Mouse (Mus musculus) CH12.LX (cell line): ENCODE measurements around the gene Fry. TPM values are rescaled to one million over a fixed set of nuclear protein-coding genes. Genes with fewer than 3 reads are reported as not detected.

Experiments used
- DNase-seq: peaks from one replicate; pipeline ENCODE4 v3.0.0-alpha.2; 2013; ENCODE audit errors: extremely low read depth
- H3K27ac ChIP-seq: 2 replicates; pipeline ENCODE4 v1.5.1; 2012; ENCODE audit warnings: low read depth, mild to moderate bottlenecking, control low read depth, moderate library complexity; ENCODE audit not compliant: insufficient read depth
- H3K27me3 ChIP-seq: replicated peaks from 2 replicates; pipeline ENCODE3; 2012; ENCODE audit warnings: inconsistent platforms
- H3K36me3 ChIP-seq, 2 experiments: replicated peaks in 1 of 2; 2 replicates each; pipeline versions ENCODE3 to v1.6.1; 2012; ENCODE audit warnings: inconsistent platforms in 1 of 2, low read length in 1 of 2, mild to moderate bottlenecking in 1 of 2, mixed read lengths in 1 of 2, moderate library complexity in 1 of 2; ENCODE audit not compliant: control insufficient read depth in 1 of 2, insufficient read depth in 1 of 2
- H3K4me1 ChIP-seq, 2 experiments: 2 replicates each; pipeline ENCODE4 v1.6.1; 2012; ENCODE audit warnings: inconsistent platforms in 1 of 2, moderate library complexity in 1 of 2; ENCODE audit not compliant: insufficient read depth in 2 of 2, control insufficient read depth in 1 of 2
- H3K4me2 ChIP-seq: 2 replicates; pipeline ENCODE4 v1.6.1; 2012; ENCODE audit warnings: low read depth, mild to moderate bottlenecking, control low read depth; ENCODE audit not compliant: poor library complexity, insufficient read depth, severe bottlenecking
- H3K4me3 ChIP-seq, 3 experiments: fragments of 150-350 bp in 1 of 3; sonication (generic) in 1 of 3; replicated peaks in 1 of 3; 2 replicates each; pipeline versions ENCODE3 to v1.5.1; 2011 to 2012; ENCODE audit warnings: low read depth in 2 of 3, low read length in 2 of 3, mild to moderate bottlenecking in 2 of 3, moderate library complexity in 2 of 3, control low read depth in 1 of 3, improper control_type of control experiment in 1 of 3, inconsistent platforms in 1 of 3, mixed read lengths in 1 of 3; ENCODE audit not compliant: poor library complexity in 1 of 3
- H3K79me2 ChIP-seq: replicated peaks from 2 replicates; pipeline ENCODE4 v1.6.1; 2012; ENCODE audit warnings: mild to moderate bottlenecking, moderate library complexity; ENCODE audit not compliant: control insufficient read depth, poor library complexity, insufficient read depth, severe bottlenecking; ENCODE audit errors: extremely low read depth
- H3K9ac ChIP-seq: 2 replicates; pipeline ENCODE4 v1.6.1; 2012; ENCODE audit warnings: low read depth, mild to moderate bottlenecking, control low read depth, moderate library complexity; ENCODE audit not compliant: insufficient read depth
- H3K9me3 ChIP-seq: replicated peaks from 2 replicates; pipeline ENCODE3; 2012; ENCODE audit warnings: low read length, inconsistent platforms, mixed read lengths
- BHLHE40 ChIP-seq: IDR thresholded peaks from 2 replicates; pipeline ENCODE4 v1.6.1; 2011; ENCODE audit warnings: mild to moderate bottlenecking, low read depth, low read length, improper control_type of control experiment
- CHD2 ChIP-seq: IDR thresholded peaks from 2 replicates; pipeline ENCODE4 v1.6.1; 2011; ENCODE audit warnings: low read length, improper control_type of control experiment
- CTCF ChIP-seq, 2 experiments: IDR thresholded peaks in 1 of 2; conservative IDR thresholded peaks in 1 of 2; 2 replicates each; pipeline ENCODE4 v1.5.1; 2011 to 2012; ENCODE audit warnings: low read depth in 2 of 2, low read length in 2 of 2, improper control_type of control experiment in 1 of 2, inconsistent platforms in 1 of 2, mild to moderate bottlenecking in 1 of 2, moderate library complexity in 1 of 2
- ELF1 ChIP-seq: IDR thresholded peaks from 2 replicates; pipeline ENCODE4 v1.6.1; 2014; ENCODE audit warnings: low read depth, mild to moderate bottlenecking, inconsistent platforms, low read length, improper control_type of control experiment
- GABPA ChIP-seq: IDR thresholded peaks from 2 replicates; pipeline ENCODE4 v1.6.1; 2012; ENCODE audit warnings: low read depth, low read length, improper control_type of control experiment, inconsistent platforms; ENCODE audit not compliant: insufficient replicate concordance
- HCFC1 ChIP-seq: IDR thresholded peaks from 2 replicates; pipeline ENCODE4 v1.6.1; 2012; ENCODE audit warnings: low read depth, mild to moderate bottlenecking, inconsistent platforms, low read length, improper control_type of control experiment
- IRF4 ChIP-seq: IDR thresholded peaks from 2 replicates; pipeline ENCODE4 v1.6.1; 2014; ENCODE audit warnings: low read depth, mild to moderate bottlenecking, inconsistent platforms, low read length, improper control_type of control experiment
- JUN ChIP-seq: IDR thresholded peaks from 2 replicates; pipeline ENCODE4 v1.6.1; 2011; ENCODE audit warnings: low read depth, mild to moderate bottlenecking, low read length, improper control_type of control experiment, moderate library complexity; ENCODE audit not compliant: insufficient read depth
- JUND ChIP-seq: conservative IDR thresholded peaks from 2 replicates; pipeline ENCODE4 v1.6.1; 2011; ENCODE audit warnings: low read depth, low read length, improper control_type of control experiment
- KAT2A ChIP-seq: IDR thresholded peaks from 2 replicates; pipeline ENCODE4 v1.6.1; 2012; ENCODE audit warnings: low read length, improper control_type of control experiment, inconsistent platforms; ENCODE audit not compliant: insufficient replicate concordance
- MAFK ChIP-seq: IDR thresholded peaks from 2 replicates; pipeline ENCODE4 v1.6.1; 2011; ENCODE audit warnings: low read length, improper control_type of control experiment; ENCODE audit not compliant: insufficient replicate concordance
- MAX ChIP-seq: IDR thresholded peaks from 2 replicates; pipeline ENCODE4 v1.6.1; 2011; ENCODE audit warnings: low read length, improper control_type of control experiment
- MAZ ChIP-seq: IDR thresholded peaks from 2 replicates; pipeline ENCODE4 v1.6.1; 2012; ENCODE audit warnings: low read depth, mild to moderate bottlenecking, inconsistent platforms, low read length, improper control_type of control experiment, moderate library complexity
- MEF2A ChIP-seq: IDR thresholded peaks from 2 replicates; pipeline ENCODE4 v1.6.1; 2014; ENCODE audit warnings: low read depth, mild to moderate bottlenecking, inconsistent platforms, low read length, improper control_type of control experiment, borderline replicate concordance
- MXI1 ChIP-seq: IDR thresholded peaks from 2 replicates; pipeline ENCODE4 v1.6.1; 2011; ENCODE audit warnings: mild to moderate bottlenecking, low read depth, low read length, improper control_type of control experiment
- NELFE ChIP-seq: IDR thresholded peaks from 2 replicates; pipeline ENCODE4 v1.6.1; 2011; ENCODE audit warnings: low read depth, low read length, improper control_type of control experiment
- NRF1 ChIP-seq: IDR thresholded peaks from 2 replicates; pipeline ENCODE4 v1.6.1; 2014; ENCODE audit warnings: low read depth, mild to moderate bottlenecking, inconsistent platforms, low read length, improper control_type of control experiment, moderate library complexity
- PAX5 ChIP-seq: IDR thresholded peaks from 2 replicates; pipeline ENCODE4 v1.6.1; 2012; ENCODE audit warnings: low read length, inconsistent platforms, mixed read lengths
- POLR2A ChIP-seq: IDR thresholded peaks from 2 replicates; pipeline ENCODE4 v1.6.1; 2011; ENCODE audit warnings: low read depth, mild to moderate bottlenecking, improper control_type of control experiment, low read length
- POLR2AphosphoS2 ChIP-seq: IDR thresholded peaks from 2 replicates; pipeline ENCODE4 v1.6.1; 2011; ENCODE audit warnings: low read depth, low read length, improper control_type of control experiment
- RAD21 ChIP-seq: IDR thresholded peaks from 2 replicates; pipeline ENCODE4 v1.6.1; 2011; ENCODE audit warnings: low read depth, mild to moderate bottlenecking, low read length, improper control_type of control experiment, moderate library complexity
- RCOR1 ChIP-seq: conservative IDR thresholded peaks from 2 replicates; pipeline ENCODE4 v1.6.1; 2012; ENCODE audit warnings: low read depth, mild to moderate bottlenecking, inconsistent platforms, low read length, improper control_type of control experiment
- SIN3A ChIP-seq: IDR thresholded peaks from 2 replicates; pipeline ENCODE4 v1.6.1; 2012; ENCODE audit warnings: low read length, improper control_type of control experiment, inconsistent platforms
- SMC3 ChIP-seq: IDR thresholded peaks from 2 replicates; pipeline ENCODE4 v1.6.1; 2011; ENCODE audit warnings: low read depth, low read length, improper control_type of control experiment
- TBP ChIP-seq: conservative IDR thresholded peaks from 2 replicates; pipeline ENCODE4 v1.6.1; 2011; ENCODE audit warnings: low read depth, low read length, improper control_type of control experiment
- TCF12 ChIP-seq: IDR thresholded peaks from 2 replicates; pipeline ENCODE4 v1.6.1; 2014; ENCODE audit warnings: low read depth, mild to moderate bottlenecking, inconsistent platforms, low read length, improper control_type of control experiment
- UBTF ChIP-seq: IDR thresholded peaks from 2 replicates; pipeline ENCODE4 v1.6.1; 2012; ENCODE audit warnings: low read depth, mild to moderate bottlenecking, inconsistent platforms, low read length, improper control_type of control experiment, moderate library complexity
- USF2 ChIP-seq: conservative IDR thresholded peaks from 2 replicates; pipeline ENCODE4 v1.6.1; 2011; ENCODE audit warnings: low read depth, low read length, improper control_type of control experiment
- ZKSCAN1 ChIP-seq: IDR thresholded peaks from 2 replicates; pipeline ENCODE4 v1.6.1; 2012; ENCODE audit warnings: low read depth, inconsistent platforms, low read length, improper control_type of control experiment, borderline replicate concordance
- ZMIZ1 ChIP-seq: IDR thresholded peaks from 2 replicates; pipeline ENCODE4 v1.6.1; 2012; ENCODE audit warnings: low read depth, mild to moderate bottlenecking, inconsistent platforms, low read length, improper control_type of control experiment
- ZNF384 ChIP-seq: IDR thresholded peaks from 2 replicates; pipeline ENCODE4 v1.6.1; 2012; ENCODE audit warnings: low read depth, low read length, improper control_type of control experiment, inconsistent platforms
- dilution Hi-C: fragments of 300-500 bp; cut with MboI; formaldehyde crosslinking; loops from 2 replicates; pipeline ENCODE4 v1.14.3; 2020; ENCODE audit warnings: low sequenced_read_pairs; ENCODE audit not compliant: extremely low pct_unique_long_range_greater_than_20kb, extremely low pct_ligation_motif_present
- in situ Hi-C: fragments of 300-500 bp; cut with MboI; formaldehyde crosslinking; loops from 3 replicates; pipeline ENCODE4 v1.14.3; 2019; ENCODE audit warnings: low sequenced_read_pairs, low pct_ligation_motif_present, low pct_unique_long_range_greater_than_20kb, mixed read lengths
- polyA plus RNA-seq: library from polyadenylated mRNA; unstranded; fragments of >175 nt; gene quantifications from 2 replicates; pipeline ENCODE4 v1.2.1, GENCODE M21; 2012; ENCODE audit warnings: low read depth; ENCODE audit not compliant: insufficient read length
- total RNA-seq, 2 experiments: library from RNA; depleted of rRNA; stranded (reverse); fragments of 300-350 nt in 1 of 2; fragments of >200 nt in 1 of 2; gene quantifications; 2 replicates each; pipeline ENCODE4 v1.2.3; 2012 to 2014

Fry gene
- total and polyA plus RNA-seq, 3 experiments = 0.34 to 0.80 (median 0.34) TPM

GRCm38 (mm10) chr5:150518064-150518463, 399.6 kb downstream of the Fry start, which contains the start of gene Zar1l:
Gene Zar1l, minus strand, starts transcription at chr5:150518164.
- Histone ChIP-seq H3K27me3 (no peaks in the 10 kb centered on the region), H3K4me2 (no peak within 1 kb of the TSS), H3K79me2 (no peaks in the 10 kb centered on the region; the same call in 1 of the 2 replicates), H3K36me3 (no peaks in the 10 kb centered on the region), H3K4me1 (peaks cover 0 to 3% of the 10 kb centered on the region in 2 experiments; a peak in 1 of 4 replicates), H3K9me3 (peaks cover 3% of the 10 kb centered on the region), H3K27ac (no peak within 1 kb of the TSS), H3K9ac (no peak within 1 kb of the TSS), H3K4me3 (no peak within 1 kb of the TSS)
- in situ Hi-C loops (no loop called here), dilution Hi-C loops (no loop called here)
- TF ChIP-seq SIN3A = no peak
- no peak for TF ChIP-seq NRF1
- no peak for TF ChIP-seq KAT2A
- TF ChIP-seq JUND = no peak
- TF ChIP-seq MAZ = no peak
- no peak for DNase-seq

GRCm38 (mm10) chr5:150519551-150519950, 401.1 kb downstream of the Fry start:
- Histone ChIP-seq H3K4me2 (no peak overlapping the region), H3K4me1 (peaks cover 4 to 16% of the 10 kb centered on the region in 2 experiments; a peak in 3 of 4 replicates), H3K36me3 (peaks cover 1 to 5% of the 10 kb centered on the region in 2 experiments), H3K79me2 (no peaks in the 10 kb centered on the region; the same call in 1 of the 2 replicates), H3K4me3 (no peak overlapping the region), H3K9ac (no peak overlapping the region), H3K27me3 (no peaks in the 10 kb centered on the region), H3K9me3 (no peaks in the 10 kb centered on the region), H3K27ac (no peak overlapping the region)
- TF ChIP-seq TCF12 (no peak), ZKSCAN1 (no peak), ZNF384 (no peak), CHD2 (no peak), GABPA (no peak), UBTF (no peak), SIN3A (no peak), RAD21 (peak; percentile 72), POLR2A (no peak), MAFK (no peak), PAX5 (no peak), RCOR1 (no peak), JUN (0 out of 2 replicates have a peak, but pooled peaks have one; percentile 16), ZMIZ1 (no peak), IRF4 (no peak), CTCF (conservative IDR thresholded peaks at IDR 0.05 in 1 of 2, IDR thresholded peaks at IDR 0.05 in 1 of 2; ENCODE audit: low read depth in 2 of 2, low read length in 2 of 2) (peak in 1 of 2 experiments; percentile 70; a peak in 3 of 4 replicates), BHLHE40 (no peak), MAZ (no peak), NRF1 (no peak), ELF1 (no peak), MAX (no peak), NELFE (no peak), POLR2AphosphoS2 (no peak), MXI1 (no peak), USF2 (no peak), JUND (0 out of 2 replicates have a peak, but pooled peaks have one; percentile 26), TBP (no peak), MEF2A (peak; percentile 87), HCFC1 (no peak), SMC3 (peak; percentile 59)
- peak; percentile 64 for DNase-seq
- in situ Hi-C loops = no loop called here
- dilution Hi-C loops = no loop called here
